ENCODE assay signal across 9 mouse cellular contexts in the genomic region with DNA sequence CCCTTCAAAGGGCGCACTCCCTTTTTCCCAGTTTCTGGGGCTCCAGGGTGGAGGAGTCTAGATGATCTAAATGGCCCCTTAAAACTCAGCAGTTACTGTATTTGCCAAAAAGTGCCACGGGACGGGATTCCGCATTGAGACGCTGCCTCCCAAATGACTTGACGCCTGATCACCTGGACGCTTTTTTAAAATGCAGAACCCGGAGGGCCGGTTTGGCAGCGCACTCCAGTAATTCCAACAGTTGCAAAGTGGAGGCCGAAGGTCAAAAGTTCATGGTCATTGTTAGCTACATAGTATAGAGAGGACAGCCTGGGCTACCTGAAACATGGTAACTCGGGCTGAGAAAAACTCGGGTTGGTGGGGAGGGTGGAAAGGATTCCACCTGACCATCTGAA. TPM values are rescaled to one million over a fixed set of nuclear protein-coding genes. Genes with fewer than 3 reads are reported as not detected.
A peak's percentile ranks its signal among the peaks of the same experiment; 100 is the strongest.
DNase-seq lines count a peak whose midpoint lies in the region; ATAC-seq and TF ChIP-seq lines count a peak whose summit lies in the region.
"Had no signal": no experiment of that assay in that cellular context is flagged by ENCODE, and none has a peak within 500 bp of the region (broad histone marks: within the 10 kb centered on the region; RNA-seq: fewer than 3 reads in every experiment).

No protein-coding gene starts in this region.

- no peak overlapping the region for H3K27ac ChIP-seq in heart, adult 2 months
- peak overlapping the region; percentile 34; the same call in 1 of the 2 replicates for H3K27ac ChIP-seq in ES-E14 (ENCODE audit: insufficient read depth, low read depth, low read length, poor library complexity, severe bottlenecking)
- no peak overlapping the region for H3K27ac ChIP-seq in forebrain, postnatal 0 days (ENCODE audit: low read depth, low read length)

- TF ChIP-seq CTCF in heart, adult 2 months (IDR thresholded peaks at IDR 0.05): no peak
- no peak for TF ChIP-seq CTCF in forebrain, postnatal 0 days (IDR thresholded peaks at IDR 0.05; ENCODE audit: low read depth)

- no peak for TF ChIP-seq EP300 in heart, adult 2 months (IDR thresholded peaks at IDR 0.05; ENCODE audit: insufficient read depth, low read depth, low read length)

- H3K4me2 ChIP-seq in forebrain, postnatal 0 days (ENCODE audit: low read depth): peak overlapping the region; percentile 91

- no peak for DNase-seq in heart, adult 2 months
- DNase-seq in heart, adult 8-10 months (ENCODE audit: low spot score): no peak
- DNase-seq in ES-E14 (ENCODE audit: low read depth, low spot score): no peak
- no peak for DNase-seq in forebrain, postnatal 0 days
- DNase-seq in lung, postnatal 36 days: peak; percentile 29
- DNase-seq in adrenal gland, postnatal 4 days (ENCODE audit: low spot score in 2 of 2): no peak
- no peak for DNase-seq in gastrocnemius, postnatal 36 days
- no peak for DNase-seq in left cerebral cortex, postnatal 10 days (ENCODE audit: extremely low spot score in 1 of 2, low spot score in 2 of 2)

- ATAC-seq in forebrain, postnatal 0 days: no peak

- in situ Hi-C loops in ES-E14 (cut with MboI; ENCODE audit: low sequenced_read_pairs in 2 of 2, unreplicated experiment in 2 of 2): no loop called here

- H3K4me3 ChIP-seq in heart, adult 2 months: peak overlapping the region; percentile 38
- peak overlapping the region; percentile 83 to 88 for H3K4me3 ChIP-seq in ES-E14 (ENCODE audit: insufficient read depth in 1 of 2, low read depth in 1 of 2, low read length in 2 of 2, poor library complexity in 1 of 2, severe bottlenecking in 1 of 2)
- peak overlapping the region; percentile 39 for H3K4me3 ChIP-seq in forebrain, postnatal 0 days (ENCODE audit: low read depth, low read length)

- H3K9me3 ChIP-seq in ES-E14 (ENCODE audit: control insufficient read depth, insufficient read depth, low read depth, low read length): no peaks in the 10 kb centered on the region
- no peaks in the 10 kb centered on the region for H3K9me3 ChIP-seq in forebrain, postnatal 0 days (ENCODE audit: low read length)

- no peaks in the 10 kb centered on the region for H3K36me3 ChIP-seq in heart, adult 2 months (ENCODE audit: control insufficient read depth, insufficient read depth, low read length)
- H3K36me3 ChIP-seq in ES-E14 (ENCODE audit: control insufficient read depth, insufficient read depth, low read length, poor library complexity, severe bottlenecking): peaks cover 10% of the 10 kb centered on the region
- H3K36me3 ChIP-seq in forebrain, postnatal 0 days (ENCODE audit: insufficient read depth): no peaks in the 10 kb centered on the region

- H3K27me3 ChIP-seq in heart, adult 2 months (ENCODE audit: control insufficient read depth, insufficient read depth, low read length): no peaks in the 10 kb centered on the region
- H3K27me3 ChIP-seq in forebrain, postnatal 0 days (ENCODE audit: insufficient read depth, low read length): no peaks in the 10 kb centered on the region

- WGBS in heart, adult 2 months: under 1% methylated on average over 13 of the region's 13 CpGs
- WGBS in forebrain, postnatal 0 days: under 1% methylated on average over 13 of the region's 13 CpGs

- H3K4me1 ChIP-seq in heart, adult 2 months (ENCODE audit: control insufficient read depth, insufficient read depth, low read length): peaks cover 1% of the 10 kb centered on the region; the same call in 1 of the 2 replicates
- H3K4me1 ChIP-seq in ES-E14 (ENCODE audit: control insufficient read depth in 2 of 2, insufficient read depth in 2 of 2, low read length in 2 of 2, poor library complexity in 1 of 2): peaks cover 0 to 3% of the 10 kb centered on the region in 2 experiments; a peak in 1 of 4 replicates
- H3K4me1 ChIP-seq in forebrain, postnatal 0 days (ENCODE audit: insufficient read depth): no peaks in the 10 kb centered on the region

- intact Hi-C loops in heart, adult 2 months (cut with DNase I): loop anchor here (2.0 kb wide), 1 partner anchor 39 kb away; the partner anchor contains the start of gene Gpatch4
- intact Hi-C loops in gastrocnemius, postnatal 36 days (cut with DNase I): no loop called here
- intact Hi-C loops in left cerebral cortex, postnatal 10 days (cut with DNase I): no loop called here

- TF ChIP-seq POLR2A in heart, adult 2 months (IDR thresholded peaks at IDR 0.05; ENCODE audit: insufficient read depth, low read depth, low read length): no peak

- no peaks in the 10 kb centered on the region for H3K79me2 ChIP-seq in heart, adult 2 months (replicated peaks; ENCODE audit: control insufficient read depth, insufficient read depth, low read length)

- H3K9ac ChIP-seq in heart, adult 2 months (ENCODE audit: low read depth, low read length): no peak overlapping the region
- peak overlapping the region; percentile 86 for H3K9ac ChIP-seq in ES-E14 (ENCODE audit: insufficient read depth, low read depth, low read length, poor library complexity, severe bottlenecking)
- no peak overlapping the region for H3K9ac ChIP-seq in forebrain, postnatal 0 days

TF ChIP-seq in ES-E14, 5 proteins besides CTCF, POLR2A, EP300 and RAD21:
- TF ChIP-seq ZNF384 (IDR thresholded peaks at IDR 0.05; ENCODE audit: low read depth, low read length) (no peak), CHD2 (IDR thresholded peaks at IDR 0.05; ENCODE audit: low read depth, low read length) (no peak), HCFC1 (IDR thresholded peaks at IDR 0.05; ENCODE audit: borderline replicate concordance, insufficient read depth, low read length) (no peak), ZC3H11A (IDR thresholded peaks at IDR 0.05; ENCODE audit: borderline replicate concordance, low read depth, low read length) (no peak), MAFK (IDR thresholded peaks at IDR 0.05; ENCODE audit: insufficient read depth, low read depth, low read length) (no peak)

RNA-seq across cellular contexts. Expression of gene Iqgap3, which starts 0.5 kb away (rescaled TPM):
- total RNA-seq in heart, adult 2 months (2021): under 1 TPM; 0.21 to 0.45 TPM
- 0.64 and 1.1 TPM in 2 replicates for polyA plus RNA-seq in heart, adult 2 months (2012; rRNA removed)
- total RNA-seq in heart, adult 8-10 months (2022): under 1 TPM; 0.22 to 0.80 (median 0.45) TPM
- 60.3 and 81.2 TPM in 2 replicates for total RNA-seq in ES-E14 (2012; rRNA removed)
- total RNA-seq in forebrain, postnatal 0 days (2014; rRNA removed): 3.1 and 6.8 TPM in 2 replicates
- 1.6 and 2.0 TPM in 2 replicates for polyA plus RNA-seq in forebrain, postnatal 0 days (2015; fragmentation: Nextera tagmentation; extraction: Ambion mirVana)
- 10 to 100 TPM; 17.2 to 18.8 TPM for total RNA-seq in adrenal gland, postnatal 4 days (2021)
- total RNA-seq in gastrocnemius, postnatal 36 days (2021): under 1 TPM; 0.64 TPM
- 1 to 10 TPM; 1.9 to 2.0 TPM for total RNA-seq in left cerebral cortex, postnatal 10 days (2021)

RNA-seq across cellular contexts. Expression of gene Ttc24, which starts 4.1 kb away (rescaled TPM):
- not detected for total RNA-seq in heart, adult 2 months (2021)
- 0.29 TPM in 1 of 2 replicates, not detected in the other for polyA plus RNA-seq in heart, adult 2 months (2012; rRNA removed)
- total RNA-seq in heart, adult 8-10 months (2022): not detected
- total RNA-seq in ES-E14 (2012; rRNA removed): not detected in 2 replicates
- 0.05 and 0.08 TPM in 2 replicates for total RNA-seq in forebrain, postnatal 0 days (2014; rRNA removed)
- not detected in 2 replicates for polyA plus RNA-seq in forebrain, postnatal 0 days (2015; fragmentation: Nextera tagmentation; extraction: Ambion mirVana)
- not detected for total RNA-seq in adrenal gland, postnatal 4 days (2021)
- not detected for total RNA-seq in gastrocnemius, postnatal 36 days (2021)
- total RNA-seq in left cerebral cortex, postnatal 10 days (2021): not detected
- total RNA-seq: hematopoietic stem cell, adult 5-6 weeks had no signal

RNA-seq across cellular contexts. Expression of gene Naxe, which starts 23.9 kb away (rescaled TPM):
- total RNA-seq in heart, adult 2 months (2021): 10 to 100 TPM; 70.6 to 81.9 TPM
- 86.6 and 96.7 TPM in 2 replicates for polyA plus RNA-seq in heart, adult 2 months (2012; rRNA removed)
- 100 to 1,000 TPM in 1 of 4 experiments, 10 to 100 TPM in 3; 94.4 to 103 (median 96.3) TPM for total RNA-seq in heart, adult 8-10 months (2022)
- 117 and 144 TPM in 2 replicates for total RNA-seq in ES-E14 (2012; rRNA removed)
- total RNA-seq in forebrain, postnatal 0 days (2014; rRNA removed): 78.9 and 81.6 TPM in 2 replicates
- 161 and 170 TPM in 2 replicates for polyA plus RNA-seq in forebrain, postnatal 0 days (2015; fragmentation: Nextera tagmentation; extraction: Ambion mirVana)
- total RNA-seq in adrenal gland, postnatal 4 days (2021): 100 to 1,000 TPM; 124 to 126 TPM
- 10 to 100 TPM; 36.3 to 37.9 TPM for total RNA-seq in gastrocnemius, postnatal 36 days (2021)
- total RNA-seq in left cerebral cortex, postnatal 10 days (2021): 10 to 100 TPM; 60.7 to 67.8 TPM

RNA-seq across cellular contexts. Expression of gene Gpatch4, which starts 39.3 kb away (rescaled TPM):
- 1 to 10 TPM; 9.5 to 9.9 TPM for total RNA-seq in heart, adult 2 months (2021)
- 4.3 and 8.5 TPM in 2 replicates for polyA plus RNA-seq in heart, adult 2 months (2012; rRNA removed)
- total RNA-seq in heart, adult 8-10 months (2022): 10 to 100 TPM in 3 of 4 experiments, 1 to 10 TPM in 1; 9.8 to 11.7 (median 10.8) TPM
- total RNA-seq in ES-E14 (2012; rRNA removed): 33.5 and 37.9 TPM in 2 replicates
- total RNA-seq in forebrain, postnatal 0 days (2014; rRNA removed): 9.8 and 10.6 TPM in 2 replicates
- polyA plus RNA-seq in forebrain, postnatal 0 days (2015; fragmentation: Nextera tagmentation; extraction: Ambion mirVana): 34.6 and 35.5 TPM in 2 replicates
- total RNA-seq in adrenal gland, postnatal 4 days (2021): 10 to 100 TPM; 15.4 to 16.1 TPM
- 10 to 100 TPM; 16.0 to 17.1 TPM for total RNA-seq in gastrocnemius, postnatal 36 days (2021)
- total RNA-seq in left cerebral cortex, postnatal 10 days (2021): 10 to 100 TPM; 20.8 to 24.2 TPM

RNA-seq across cellular contexts. Expression of gene Hapln2, which starts 54.8 kb away (rescaled TPM):
- total RNA-seq in heart, adult 2 months (2021): not detected
- not detected in 2 replicates for polyA plus RNA-seq in heart, adult 2 months (2012; rRNA removed)
- total RNA-seq in heart, adult 8-10 months (2022): not detected
- total RNA-seq in ES-E14 (2012; rRNA removed): not detected in 2 replicates
- 0.38 and 0.92 TPM in 2 replicates for total RNA-seq in forebrain, postnatal 0 days (2014; rRNA removed)
- polyA plus RNA-seq in forebrain, postnatal 0 days (2015; fragmentation: Nextera tagmentation; extraction: Ambion mirVana): 0.31 and 0.69 TPM in 2 replicates
- total RNA-seq in adrenal gland, postnatal 4 days (2021): not detected
- under 1 TPM in 1 of 2 experiments, not detected in 1; 0.42 TPM for total RNA-seq in gastrocnemius, postnatal 36 days (2021)
- total RNA-seq in left cerebral cortex, postnatal 10 days (2021): 1 to 10 TPM in 1 of 2 experiments, under 1 TPM in 1; 0.26 to 1.3 TPM
- total RNA-seq: hematopoietic stem cell, adult 5-6 weeks had no signal
